Mouse (Mus musculus): ENCODE data around the gene Tha1.

- TF ChIP-seq POLR2A (IDR thresholded peaks at IDR 0.05; ENCODE audit: low read depth, low read length), result no peak
- no peak for TF ChIP-seq CTCF (IDR thresholded peaks at IDR 0.05; ENCODE audit: extremely low read depth, insufficient read length, insufficient replicate concordance, low read depth, low read length)
Measured at GRCm38 (mm10) chr11:117886000-117886399, 12.7 kb upstream of the Tha1 start.

Measured in small intestine, adult 2 months (tissue).